Mouse (Mus musculus): ENCODE data around the gene Zfp568.

DNA sequence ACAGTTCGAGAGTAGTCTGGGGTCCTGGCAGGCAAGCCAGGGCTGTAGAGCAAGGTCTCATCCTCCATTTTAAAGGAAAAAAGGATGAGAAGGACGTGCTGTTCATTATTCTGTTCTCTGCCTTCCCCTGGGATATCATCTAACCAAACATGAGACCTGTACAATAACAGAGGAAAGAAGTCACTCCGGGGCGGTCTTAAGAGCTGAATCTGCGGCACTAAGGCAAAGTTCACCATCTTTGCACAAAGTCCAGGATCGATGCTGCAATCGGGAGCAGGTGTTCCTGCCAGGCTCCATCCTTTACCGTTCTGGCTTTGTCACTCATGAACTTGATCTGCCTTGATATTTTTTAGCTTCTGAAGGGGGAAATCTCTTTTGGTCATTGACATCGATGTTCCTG lies 13.1 kb upstream of the Zfp568 start:
- no peak for TF ChIP-seq POLR2A (IDR thresholded peaks at IDR 0.05; ENCODE audit: insufficient read length, low read depth)
- no peak for TF ChIP-seq SRF (IDR thresholded peaks at IDR 0.05; ENCODE audit: control insufficient read depth, insufficient read length, low read depth)
- no peak for TF ChIP-seq E2F4 (IDR thresholded peaks at IDR 0.05; ENCODE audit: insufficient read depth)
- no peak for TF ChIP-seq MYOG (IDR thresholded peaks at IDR 0.05; ENCODE audit: control insufficient read depth in 1 of 3, insufficient read depth in 1 of 3, insufficient read length in 2 of 3, low read depth in 2 of 3)
- TF ChIP-seq REST (IDR thresholded peaks at IDR 0.05; ENCODE audit: insufficient read depth, insufficient read length): no peak
- TF ChIP-seq MYOD1 (IDR thresholded peaks at IDR 0.05; ENCODE audit: control insufficient read depth in 1 of 3, insufficient read length in 2 of 3, low read depth in 2 of 3): no peak

Measured in myocyte (in vitro differentiated cells).